Mouse (Mus musculus) limb, embryonic 15.5 days (tissue): ENCODE results near the gene Mypn. TPM values are rescaled to one million over a fixed set of nuclear protein-coding genes. Genes with fewer than 3 reads are reported as not detected.

Experiments used
- ATAC-seq: fragments of 200-750 bp; cut with Nextera tagmentation; 2 replicates; pipeline ENCODE4 v1.8.0; 2017; ENCODE audit warnings: low read depth, moderate TSS enrichment; ENCODE audit not compliant: insufficient number of reproducible peaks, low FRiP score, low TSS enrichment
- H3K27ac ChIP-seq: fragments of 300-500 bp; sonication (generic); 2 replicates; pipeline ENCODE4 v1.5.1; 2015; ENCODE audit warnings: moderate library complexity, mild to moderate bottlenecking, inconsistent platforms
- H3K27me3 ChIP-seq: fragments of 300-500 bp; sonication (generic); 2 replicates; pipeline ENCODE4 v1.6.1; 2015; ENCODE audit warnings: inconsistent platforms
- H3K36me3 ChIP-seq: fragments of 300-500 bp; sonication (generic); 2 replicates; pipeline ENCODE4 v1.6.1; 2015; ENCODE audit warnings: inconsistent platforms
- H3K4me1 ChIP-seq: fragments of 300-500 bp; sonication (generic); 2 replicates; pipeline ENCODE4 v1.6.1; 2015; ENCODE audit warnings: inconsistent platforms
- H3K4me2 ChIP-seq: fragments of 300-500 bp; sonication (generic); 2 replicates; pipeline ENCODE4 v1.6.1; 2015; ENCODE audit warnings: mild to moderate bottlenecking, inconsistent platforms
- H3K4me3 ChIP-seq: fragments of 300-500 bp; sonication (generic); 2 replicates; pipeline ENCODE4 v1.5.1; 2015; ENCODE audit warnings: mild to moderate bottlenecking, inconsistent platforms
- H3K9ac ChIP-seq: fragments of 300-500 bp; sonication (generic); 2 replicates; pipeline ENCODE4 v1.6.1; 2015; ENCODE audit warnings: inconsistent platforms
- H3K9me3 ChIP-seq: fragments of 300-500 bp; sonication (generic); 2 replicates; pipeline ENCODE4 v1.6.1; 2016; ENCODE audit warnings: inconsistent platforms
- WGBS: fragments of 180-500 bp; shearing (Covaris S2); methylation state at CpG from one replicate; pipeline ENCODE4 v1.1.7; 2015; 5-methylcytosine and 5-hydroxymethylcytosine counted together
- polyA plus RNA-seq: library from polyadenylated mRNA; unstranded; fragments of >200 nt; fragmentation: Nextera tagmentation; extraction: Ambion mirVana; gene quantifications from 2 replicates; pipeline ENCODE4 v1.2.1, GENCODE M21; 2015

Mypn gene
- polyA plus RNA-seq, 1 experiment from 2014 or later, result 2.5 TPM

GRCm38 (mm10) chr10:63165752-63166412 is 37.9 kb downstream of the Mypn start:
- Histone ChIP-seq H3K27me3 (no peaks in the 10 kb centered on the region), H3K4me3 (no peak overlapping the region), H3K9me3 (no peaks in the 10 kb centered on the region), H3K4me1 (no peaks in the 10 kb centered on the region), H3K27ac (no peak overlapping the region), H3K9ac (no peak overlapping the region), H3K36me3 (no peaks in the 10 kb centered on the region), H3K4me2 (no peak overlapping the region)
- WGBS, result 79% methylated on average over 16 of the region's 16 CpGs
- ATAC-seq, result no peak

GRCm38 (mm10) chr10:63161240-63161639 is 42.5 kb downstream of the Mypn start:
- H3K9ac ChIP-seq, result no peak overlapping the region
- H3K4me3 ChIP-seq, result no peak overlapping the region
- 63% methylated on average over 5 of the region's 5 CpGs for WGBS

GRCm38 (mm10) chr10:63160671-63161070 is 43.1 kb downstream of the Mypn start:
- WGBS, result 64% methylated on average over 12 of the region's 12 CpGs
- no peaks in the 10 kb centered on the region for H3K9me3 ChIP-seq
- H3K4me2 ChIP-seq, result no peak overlapping the region
- no peak overlapping the region for H3K4me3 ChIP-seq
- H3K36me3 ChIP-seq, result no peaks in the 10 kb centered on the region
- no peak overlapping the region for H3K27ac ChIP-seq
- H3K9ac ChIP-seq, result no peak overlapping the region
- H3K27me3 ChIP-seq, result no peaks in the 10 kb centered on the region
- no peak for ATAC-seq
- no peaks in the 10 kb centered on the region for H3K4me1 ChIP-seq

More at GRCm38 (mm10) chr10:63161240-63161639, 42.5 kb downstream of the Mypn start:
- Histone ChIP-seq H3K4me2 (no peak overlapping the region), H3K36me3 (no peaks in the 10 kb centered on the region), H3K4me1 (no peaks in the 10 kb centered on the region), H3K27ac (no peak overlapping the region), H3K9me3 (no peaks in the 10 kb centered on the region), H3K27me3 (no peaks in the 10 kb centered on the region)
- ATAC-seq, result no peak

- no peaks in the 10 kb centered on the region for H3K4me1 ChIP-seq
- H3K9ac ChIP-seq, result no peak overlapping the region
- H3K9me3 ChIP-seq, result no peaks in the 10 kb centered on the region
- H3K27ac ChIP-seq, result no peak overlapping the region
- WGBS, result 75% methylated on average over 13 of the region's 13 CpGs
- no peak for ATAC-seq
- H3K4me2 ChIP-seq, result no peak overlapping the region
- H3K36me3 ChIP-seq, result no peaks in the 10 kb centered on the region
- no peak overlapping the region for H3K4me3 ChIP-seq
- H3K27me3 ChIP-seq, result no peaks in the 10 kb centered on the region
Measured at GRCm38 (mm10) chr10:63158191-63158590, 45.6 kb downstream of the Mypn start.

GRCm38 (mm10) chr10:63157491-63157890 is 46.3 kb downstream of the Mypn start:
- 80% methylated on average over 4 of the region's 4 CpGs for WGBS
- no peak for ATAC-seq
- H3K9me3 ChIP-seq, result no peaks in the 10 kb centered on the region

GRCm38 (mm10) chr10:63156919-63157318 is 46.8 kb downstream of the Mypn start:
- 50% methylated on average over 4 of the region's 4 CpGs for WGBS
- ATAC-seq, result no peak
- Histone ChIP-seq H3K4me3 (no peak overlapping the region), H3K9me3 (no peaks in the 10 kb centered on the region), H3K4me1 (no peaks in the 10 kb centered on the region), H3K9ac (no peak overlapping the region), H3K27ac (no peak overlapping the region), H3K27me3 (no peaks in the 10 kb centered on the region), H3K4me2 (no peak overlapping the region), H3K36me3 (no peaks in the 10 kb centered on the region)

More at GRCm38 (mm10) chr10:63157491-63157890, 46.3 kb downstream of the Mypn start:
- Histone ChIP-seq H3K4me2 (no peak overlapping the region), H3K4me1 (no peaks in the 10 kb centered on the region), H3K27ac (no peak overlapping the region), H3K36me3 (no peaks in the 10 kb centered on the region), H3K27me3 (no peaks in the 10 kb centered on the region), H3K4me3 (no peak overlapping the region), H3K9ac (no peak overlapping the region)

GRCm38 (mm10) chr10:63156351-63156750 is 47.4 kb downstream of the Mypn start:
- no peak overlapping the region for H3K27ac ChIP-seq
- no peak overlapping the region for H3K4me3 ChIP-seq
- no peak overlapping the region for H3K9ac ChIP-seq
- H3K4me2 ChIP-seq, result no peak overlapping the region
- ATAC-seq, result no peak
- H3K4me1 ChIP-seq, result no peaks in the 10 kb centered on the region
- no peaks in the 10 kb centered on the region for H3K27me3 ChIP-seq
- H3K9me3 ChIP-seq, result no peaks in the 10 kb centered on the region
- WGBS, result 93% methylated on average over 1 of the region's 1 CpGs
- H3K36me3 ChIP-seq, result no peaks in the 10 kb centered on the region

- Histone ChIP-seq H3K4me1 (no peaks in the 10 kb centered on the region), H3K27me3 (no peaks in the 10 kb centered on the region), H3K27ac (no peak overlapping the region), H3K4me2 (no peak overlapping the region), H3K9me3 (no peaks in the 10 kb centered on the region), H3K4me3 (no peak overlapping the region), H3K9ac (no peak overlapping the region), H3K36me3 (no peaks in the 10 kb centered on the region)
- 79% methylated on average over 4 of the region's 4 CpGs for WGBS
- no peak for ATAC-seq
Measured at GRCm38 (mm10) chr10:63155668-63156350, 47.9 kb downstream of the Mypn start.

GRCm38 (mm10) chr10:63154726-63155125 is 49.0 kb downstream of the Mypn start:
- Histone ChIP-seq H3K4me2 (no peak overlapping the region), H3K4me3 (no peak overlapping the region), H3K4me1 (no peaks in the 10 kb centered on the region), H3K9ac (no peak overlapping the region), H3K9me3 (no peaks in the 10 kb centered on the region), H3K27me3 (no peaks in the 10 kb centered on the region), H3K27ac (no peak overlapping the region), H3K36me3 (no peaks in the 10 kb centered on the region)
- no peak for ATAC-seq
- WGBS, result 84% methylated on average over 4 of the region's 4 CpGs

GRCm38 (mm10) chr10:63154226-63154625 is 49.5 kb downstream of the Mypn start:
- Histone ChIP-seq H3K4me2 (no peak overlapping the region), H3K36me3 (no peaks in the 10 kb centered on the region), H3K4me1 (no peaks in the 10 kb centered on the region), H3K27ac (no peak overlapping the region), H3K27me3 (no peaks in the 10 kb centered on the region), H3K9ac (no peak overlapping the region), H3K9me3 (no peaks in the 10 kb centered on the region), H3K4me3 (no peak overlapping the region)
- 83% methylated on average over 6 of the region's 6 CpGs for WGBS
- no peak for ATAC-seq

- Histone ChIP-seq H3K36me3 (no peaks in the 10 kb centered on the region), H3K9me3 (no peaks in the 10 kb centered on the region), H3K9ac (no peak overlapping the region), H3K4me2 (no peak overlapping the region), H3K27me3 (no peaks in the 10 kb centered on the region), H3K27ac (no peak overlapping the region), H3K4me3 (no peak overlapping the region), H3K4me1 (no peaks in the 10 kb centered on the region)
- no peak for ATAC-seq
- WGBS, result 34% methylated on average over 3 of the region's 3 CpGs
Measured at GRCm38 (mm10) chr10:63153563-63153962, 50.2 kb downstream of the Mypn start.

- no peak overlapping the region for H3K4me2 ChIP-seq
- H3K4me3 ChIP-seq, result no peak overlapping the region
- no peaks in the 10 kb centered on the region for H3K9me3 ChIP-seq
- no peak for ATAC-seq
- no peaks in the 10 kb centered on the region for H3K4me1 ChIP-seq
- no peaks in the 10 kb centered on the region for H3K27me3 ChIP-seq
- no peaks in the 10 kb centered on the region for H3K36me3 ChIP-seq
- H3K27ac ChIP-seq, result no peak overlapping the region
- no peak overlapping the region for H3K9ac ChIP-seq
Measured at GRCm38 (mm10) chr10:63152358-63152757, 51.4 kb downstream of the Mypn start.
